Mouse (Mus musculus) intestine, embryonic 14.5 days (tissue): ENCODE measurements around the gene Rab11fip4. TPM values are rescaled to one million over a fixed set of nuclear protein-coding genes. Genes with fewer than 3 reads are reported as not detected.

Experiments
- ATAC-seq: fragments of 200-750 bp; cut with Nextera tagmentation; replicated peaks from 2 replicates; pipeline ENCODE4 v1.8.0; 2017; ENCODE audit warnings: low read depth, moderate number of reproducible peaks, moderate TSS enrichment, moderate library complexity; ENCODE audit not compliant: low FRiP score, low TSS enrichment
- DNase-seq: peaks from one replicate; pipeline ENCODE4 v3.0.0-alpha.2; 2018; ENCODE audit warnings: low spot score
- H3K27ac ChIP-seq: fragments of 300-500 bp; sonication (generic); 2 replicates; pipeline ENCODE4 v1.5.1; 2014; ENCODE audit warnings: low read depth, mild to moderate bottlenecking, control low read depth
- H3K27me3 ChIP-seq: fragments of 300-500 bp; sonication (generic); replicated peaks from 2 replicates; pipeline ENCODE4 v1.6.1; 2014; ENCODE audit warnings: low read length, control low read depth; ENCODE audit not compliant: control insufficient read depth, insufficient read depth
- H3K36me3 ChIP-seq: fragments of 300-500 bp; sonication (generic); 2 replicates; pipeline ENCODE4 v1.6.1; 2014; ENCODE audit warnings: low read length, control low read depth; ENCODE audit not compliant: control insufficient read depth, insufficient read depth
- H3K4me1 ChIP-seq: fragments of 300-500 bp; sonication (generic); replicated peaks from 2 replicates; pipeline ENCODE4 v1.6.1; 2014; ENCODE audit warnings: low read length, control low read depth, mixed read lengths; ENCODE audit not compliant: control insufficient read depth, insufficient read depth
- H3K4me2 ChIP-seq: fragments of 300-500 bp; sonication (generic); 2 replicates; pipeline ENCODE4 v1.6.1; 2014; ENCODE audit warnings: low read length
- H3K4me3 ChIP-seq: fragments of 300-500 bp; sonication (generic); 2 replicates; pipeline ENCODE4 v1.5.1; 2014; ENCODE audit warnings: low read depth, low read length, control low read depth, mixed read lengths
- H3K9ac ChIP-seq: fragments of 300-500 bp; sonication (generic); 2 replicates; pipeline ENCODE4 v1.6.1; 2014; ENCODE audit warnings: mild to moderate bottlenecking, low read length
- H3K9me3 ChIP-seq: fragments of 300-500 bp; sonication (generic); 2 replicates; pipeline ENCODE4 v1.6.1; 2016; ENCODE audit warnings: low read length, control low read depth; ENCODE audit not compliant: control insufficient read depth
- WGBS: fragments of 180-500 bp; shearing (Covaris S2); extraction: QIAGEN DNeasy Blood & Tissue Kit; methylation state at CpG from one replicate; pipeline ENCODE4 v1.1.7; 2014; 5-methylcytosine and 5-hydroxymethylcytosine counted together
- polyA plus RNA-seq: library from polyadenylated mRNA; unstranded; fragments of >200 nt; fragmentation: Nextera tagmentation; extraction: Ambion mirVana; gene quantifications from 2 replicates; pipeline ENCODE4 v1.2.1, GENCODE M21; 2014

Gene Rab11fip4
- polyA plus RNA-seq, 1 experiment from 2014 or later = 1.5 TPM

GRCm38 (mm10) chr11:79717271-79717670, 126.3 kb downstream of the Rab11fip4 start:
- no peak overlapping the region for H3K4me2 ChIP-seq
- ATAC-seq = no peak
- 62% methylated on average over 3 of the region's 3 CpGs for WGBS
- H3K36me3 ChIP-seq = no peaks in the 10 kb centered on the region
- H3K4me1 ChIP-seq = peaks cover 37% of the 10 kb centered on the region
- no peak overlapping the region for H3K9ac ChIP-seq
- no peaks in the 10 kb centered on the region for H3K9me3 ChIP-seq
- 0 out of 2 replicates have a peak, but pooled peaks cover 2% of the 10 kb centered on the region for H3K27me3 ChIP-seq
- H3K4me3 ChIP-seq = no peak overlapping the region
- no peak for DNase-seq
- H3K27ac ChIP-seq = no peak overlapping the region

- no peak for ATAC-seq
- WGBS = 76% methylated on average over 7 of the region's 7 CpGs
Measured at GRCm38 (mm10) chr11:79717801-79718200, 126.8 kb downstream of the Rab11fip4 start.

GRCm38 (mm10) chr11:79718202-79718601, 127.2 kb downstream of the Rab11fip4 start:
- ATAC-seq = no peak
- DNase-seq = no peak
- 63% methylated on average over 6 of the region's 6 CpGs for WGBS
- Histone ChIP-seq H3K36me3 (no peaks in the 10 kb centered on the region), H3K4me3 (no peak overlapping the region), H3K27ac (no peak overlapping the region), H3K4me1 (peaks cover 28% of the 10 kb centered on the region), H3K4me2 (no peak overlapping the region), H3K9me3 (no peaks in the 10 kb centered on the region), H3K27me3 (no peaks in the 10 kb centered on the region), H3K9ac (no peak overlapping the region)

More at GRCm38 (mm10) chr11:79717801-79718200, 126.8 kb downstream of the Rab11fip4 start:
- no peak overlapping the region for H3K4me2 ChIP-seq
- H3K9ac ChIP-seq = no peak overlapping the region
- H3K4me3 ChIP-seq = no peak overlapping the region
- peaks cover 32% of the 10 kb centered on the region for H3K4me1 ChIP-seq
- no peak overlapping the region for H3K27ac ChIP-seq
- H3K27me3 ChIP-seq = no peaks in the 10 kb centered on the region
- no peaks in the 10 kb centered on the region for H3K36me3 ChIP-seq
- DNase-seq = no peak
- H3K9me3 ChIP-seq = no peaks in the 10 kb centered on the region

- DNase-seq (no peak), ATAC-seq (no peak)
- no peaks in the 10 kb centered on the region for H3K36me3 ChIP-seq
- no peak overlapping the region for H3K27ac ChIP-seq
- H3K9ac ChIP-seq = no peak overlapping the region
- H3K4me2 ChIP-seq = no peak overlapping the region
- no peaks in the 10 kb centered on the region for H3K9me3 ChIP-seq
- peaks cover 22% of the 10 kb centered on the region for H3K4me1 ChIP-seq
- no peaks in the 10 kb centered on the region for H3K27me3 ChIP-seq
- whole genome bisulfite sequencing = 77% methylated on average over 8 of the region's 8 CpGs
- H3K4me3 ChIP-seq = no peak overlapping the region
Measured at GRCm38 (mm10) chr11:79718829-79719346, 127.9 kb downstream of the Rab11fip4 start.

- ATAC-seq = no peak
Measured at GRCm38 (mm10) chr11:79720737-79721136, 129.7 kb downstream of the Rab11fip4 start.

GRCm38 (mm10) chr11:79722811-79723210, 131.8 kb downstream of the Rab11fip4 start:
- Histone ChIP-seq H3K9ac (no peak overlapping the region), H3K4me1 (no peaks in the 10 kb centered on the region; the same call in 1 of the 2 replicates), H3K27me3 (no peaks in the 10 kb centered on the region), H3K36me3 (no peaks in the 10 kb centered on the region), H3K27ac (no peak overlapping the region), H3K4me3 (no peak overlapping the region), H3K9me3 (no peaks in the 10 kb centered on the region), H3K4me2 (no peak overlapping the region)
- ATAC-seq = no peak
- 91% methylated on average over 5 of the region's 5 CpGs for WGBS
- no peak for DNase-seq

More at GRCm38 (mm10) chr11:79720737-79721136, 129.7 kb downstream of the Rab11fip4 start:
- Histone ChIP-seq H3K36me3 (no peaks in the 10 kb centered on the region), H3K4me2 (no peak overlapping the region), H3K9me3 (no peaks in the 10 kb centered on the region), H3K9ac (no peak overlapping the region), H3K27me3 (no peaks in the 10 kb centered on the region), H3K27ac (no peak overlapping the region), H3K4me1 (peaks cover 15% of the 10 kb centered on the region), H3K4me3 (no peak overlapping the region)
- no peak for DNase-seq
- 67% methylated on average over 4 of the region's 4 CpGs for WGBS

GRCm38 (mm10) chr11:79725005-79725404, 134.0 kb downstream of the Rab11fip4 start:
- no peak for DNase-seq

GRCm38 (mm10) chr11:79729231-79730047, 138.4 kb downstream of the Rab11fip4 start:
- Histone ChIP-seq H3K9ac (no peak overlapping the region), H3K4me2 (no peak overlapping the region), H3K4me1 (no peaks in the 10 kb centered on the region), H3K36me3 (peaks cover 7% of the 10 kb centered on the region), H3K4me3 (no peak overlapping the region), H3K27ac (no peak overlapping the region), H3K9me3 (no peaks in the 10 kb centered on the region), H3K27me3 (no peaks in the 10 kb centered on the region)
- no peak for DNase-seq
- no peak for ATAC-seq
- WGBS = 82% methylated on average over 12 of the region's 13 CpGs

More at GRCm38 (mm10) chr11:79725005-79725404, 134.0 kb downstream of the Rab11fip4 start:
- Histone ChIP-seq H3K27me3 (no peaks in the 10 kb centered on the region), H3K27ac (no peak overlapping the region), H3K36me3 (no peaks in the 10 kb centered on the region; the same call in none of the 2 replicates), H3K9me3 (no peaks in the 10 kb centered on the region), H3K4me2 (no peak overlapping the region), H3K4me3 (no peak overlapping the region), H3K9ac (no peak overlapping the region), H3K4me1 (no peaks in the 10 kb centered on the region; the same call in 1 of the 2 replicates)
- ATAC-seq = no peak
- WGBS = 90% methylated on average over 6 of the region's 6 CpGs
